1 mouse cellular context compared by ENCODE assay signal in the genomic region with DNA sequence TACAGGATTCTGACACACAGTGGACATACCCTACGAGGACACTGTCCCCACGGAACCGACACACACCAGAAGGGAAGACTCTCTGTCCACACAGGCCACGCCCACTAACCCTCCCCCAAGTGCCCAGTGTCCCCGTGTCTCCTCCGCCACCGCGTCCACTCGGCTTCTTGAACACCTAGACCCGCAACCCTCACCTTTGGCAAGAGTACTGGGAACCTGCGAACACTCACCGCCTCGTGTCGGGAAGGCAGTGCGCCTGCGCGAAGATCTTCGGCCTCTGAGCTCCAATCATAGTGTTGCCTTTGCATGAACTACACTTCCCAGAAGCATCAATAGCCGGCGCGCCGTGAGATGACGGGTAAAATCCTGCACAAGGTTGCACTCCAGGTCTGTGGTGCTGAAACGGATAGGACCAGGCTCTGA.
TF ChIP-seq lines count a peak whose summit lies in the region.

No protein-coding gene starts in this region.

TF ChIP-seq in MEL, 35 proteins besides CTCF, POLR2A, EP300 and RAD21 (continued from another document):
- TF ChIP-seq MEF2A (IDR thresholded peaks at IDR 0.05; ENCODE audit: extremely low read depth, insufficient replicate concordance, low read depth, low read length, poor library complexity, severe bottlenecking): no peak
- TF ChIP-seq MAX (IDR thresholded peaks at IDR 0.05; ENCODE audit: low read length): peak; percentile 87
- no peak for TF ChIP-seq E2F4 (IDR thresholded peaks at IDR 0.05; ENCODE audit: borderline replicate concordance, low read depth, low read length)
- TF ChIP-seq MAFK (IDR thresholded peaks at IDR 0.05; ENCODE audit: borderline replicate concordance, low read depth, low read length): no peak
- peak; percentile 94 for TF ChIP-seq KAT2A (conservative IDR thresholded peaks at IDR 0.05; ENCODE audit: low read depth, low read length)
- no peak for TF ChIP-seq ZKSCAN1 (IDR thresholded peaks at IDR 0.05; ENCODE audit: low read depth, low read length)
- no peak for TF ChIP-seq JUND (IDR thresholded peaks at IDR 0.05; ENCODE audit: low read depth, low read length)
- no peak for TF ChIP-seq USF2 (IDR thresholded peaks at IDR 0.05; ENCODE audit: borderline replicate concordance in 1 of 2, insufficient read depth in 1 of 2, low read depth in 1 of 2, low read length in 2 of 2)
- no peak for TF ChIP-seq CHD1 (IDR thresholded peaks at IDR 0.05; ENCODE audit: low read depth, low read length)
- no peak for TF ChIP-seq POLR2AphosphoS5 (IDR thresholded peaks at IDR 0.05; ENCODE audit: borderline replicate concordance, low read depth, low read length)
- TF ChIP-seq MAZ (IDR thresholded peaks at IDR 0.05; ENCODE audit: low read depth, low read length): peak; percentile 6; the same call in 1 of the 2 replicates
- TF ChIP-seq UBTF (IDR thresholded peaks at IDR 0.05; ENCODE audit: borderline replicate concordance, insufficient read depth, low read depth, low read length): no peak
- TF ChIP-seq USF1 (IDR thresholded peaks at IDR 0.05; ENCODE audit: low read depth, low read length): no peak
- no peak for TF ChIP-seq GABPA (IDR thresholded peaks at IDR 0.05; ENCODE audit: low read depth, low read length)
- TF ChIP-seq TAL1 (IDR thresholded peaks at IDR 0.05; ENCODE audit: low read length): no peak
- TF ChIP-seq POLR2AphosphoS2 (IDR thresholded peaks at IDR 0.05; ENCODE audit: low read length): peak; percentile 84
- TF ChIP-seq MYC (IDR thresholded peaks at IDR 0.05; ENCODE audit: low read depth, low read length): peak; percentile 71; the same call in 1 of the 2 replicates
- TF ChIP-seq GATA1 (IDR thresholded peaks at IDR 0.05; ENCODE audit: low read depth, low read length): 0 out of 2 replicates have a peak, but pooled peaks have one; percentile 6
- no peak for TF ChIP-seq ETS1 (IDR thresholded peaks at IDR 0.05; ENCODE audit: low read depth, low read length)
- no peak for TF ChIP-seq MYB (IDR thresholded peaks at IDR 0.05; ENCODE audit: low read depth, low read length)
- no peak for TF ChIP-seq CHD2 (IDR thresholded peaks at IDR 0.05; ENCODE audit: low read length)
- no peak for TF ChIP-seq BHLHE40 (IDR thresholded peaks at IDR 0.05; ENCODE audit: borderline replicate concordance, low read depth, low read length)
- 0 out of 2 replicates have a peak, but pooled peaks have one; percentile 14 for TF ChIP-seq TCF12 (IDR thresholded peaks at IDR 0.05; ENCODE audit: low read depth, low read length)
- peak; percentile 99 for TF ChIP-seq SIN3A (IDR thresholded peaks at IDR 0.05; ENCODE audit: low read length)
- TF ChIP-seq ZC3H11A (IDR thresholded peaks at IDR 0.05; ENCODE audit: low read depth, low read length): no peak
